Mouse (Mus musculus): ENCODE data around the gene Mapk8ip2. TPM values are rescaled to one million over a fixed set of nuclear protein-coding genes. Genes with fewer than 3 reads are reported as not detected.

Gene Mapk8ip2
- polyA plus RNA-seq, 1 experiment = not detected

GRCm38 (mm10) chr15:89475611-89476474 is 22.1 kb downstream of the Mapk8ip2 start:
- Histone ChIP-seq H3K27me3 (ENCODE audit: control insufficient read depth) (no peaks in the 10 kb centered on the region), H3K4me3 (replicated peaks) (peak overlapping the region; percentile 71), H3K9me3 (ENCODE audit: control insufficient read depth, low read length) (no peaks in the 10 kb centered on the region), H3K36me3 (ENCODE audit: control insufficient read depth) (no peaks in the 10 kb centered on the region; the same call in 1 of the 2 replicates), H3K4me1 (ENCODE audit: control insufficient read depth) (peaks cover 27% of the 10 kb centered on the region)
- no peak for TF ChIP-seq TAL1 (IDR thresholded peaks at IDR 0.05; ENCODE audit: low read length)
- TF ChIP-seq GATA1 (IDR thresholded peaks at IDR 0.05; ENCODE audit: low read length) = peak; percentile 51

- Histone ChIP-seq H3K4me1 (ENCODE audit: control insufficient read depth) (peaks cover 27% of the 10 kb centered on the region), H3K4me3 (replicated peaks) (peak overlapping the region; percentile 71), H3K36me3 (ENCODE audit: control insufficient read depth) (no peaks in the 10 kb centered on the region; the same call in 1 of the 2 replicates), H3K27me3 (ENCODE audit: control insufficient read depth) (no peaks in the 10 kb centered on the region), H3K9me3 (ENCODE audit: control insufficient read depth, low read length) (no peaks in the 10 kb centered on the region)
- TF ChIP-seq TAL1 (IDR thresholded peaks at IDR 0.05; ENCODE audit: low read length) (no peak), GATA1 (IDR thresholded peaks at IDR 0.05; ENCODE audit: low read length) (no peak)
Measured at GRCm38 (mm10) chr15:89476475-89476815, 22.7 kb downstream of the Mapk8ip2 start.

GRCm38 (mm10) chr15:89477091-89477491 is 23.4 kb downstream of the Mapk8ip2 start, which contains the start of gene Arsa:
Arsa (minus strand) TSS chr15:89477425.
- TF ChIP-seq GATA1 (IDR thresholded peaks at IDR 0.05; ENCODE audit: low read length) (no peak), TAL1 (IDR thresholded peaks at IDR 0.05; ENCODE audit: low read length) (no peak)
- H3K4me3 ChIP-seq (replicated peaks) = peak within 1 kb of the TSS; percentile 71
- peaks cover 27% of the 10 kb centered on the region for H3K4me1 ChIP-seq (ENCODE audit: control insufficient read depth)
- no peaks in the 10 kb centered on the region for H3K27me3 ChIP-seq (ENCODE audit: control insufficient read depth)
- no peaks in the 10 kb centered on the region; the same call in 1 of the 2 replicates for H3K36me3 ChIP-seq (ENCODE audit: control insufficient read depth)
- no peaks in the 10 kb centered on the region for H3K9me3 ChIP-seq (ENCODE audit: control insufficient read depth, low read length)

GRCm38 (mm10) chr15:89477806-89478205 is 24.1 kb downstream of the Mapk8ip2 start:
- TF ChIP-seq TAL1 (IDR thresholded peaks at IDR 0.05; ENCODE audit: low read length) (no peak), GATA1 (IDR thresholded peaks at IDR 0.05; ENCODE audit: low read length) (no peak)
- Histone ChIP-seq H3K9me3 (ENCODE audit: control insufficient read depth, low read length) (no peaks in the 10 kb centered on the region), H3K36me3 (ENCODE audit: control insufficient read depth) (no peaks in the 10 kb centered on the region; the same call in 1 of the 2 replicates), H3K4me1 (ENCODE audit: control insufficient read depth) (peaks cover 27% of the 10 kb centered on the region), H3K27me3 (ENCODE audit: control insufficient read depth) (no peaks in the 10 kb centered on the region), H3K4me3 (replicated peaks) (no peak overlapping the region)

GRCm38 (mm10) chr15:89478622-89479021 is 24.9 kb downstream of the Mapk8ip2 start:
- Histone ChIP-seq H3K9me3 (ENCODE audit: control insufficient read depth, low read length) (no peaks in the 10 kb centered on the region), H3K36me3 (ENCODE audit: control insufficient read depth) (no peaks in the 10 kb centered on the region; the same call in 1 of the 2 replicates), H3K27me3 (ENCODE audit: control insufficient read depth) (no peaks in the 10 kb centered on the region), H3K4me1 (ENCODE audit: control insufficient read depth) (peaks cover 27% of the 10 kb centered on the region), H3K4me3 (replicated peaks) (no peak overlapping the region)
- TF ChIP-seq GATA1 (IDR thresholded peaks at IDR 0.05; ENCODE audit: low read length) = no peak
- no peak for TF ChIP-seq TAL1 (IDR thresholded peaks at IDR 0.05; ENCODE audit: low read length)

GRCm38 (mm10) chr15:89480584-89480983 is 26.9 kb downstream of the Mapk8ip2 start:
- TF ChIP-seq TAL1 (IDR thresholded peaks at IDR 0.05; ENCODE audit: low read length) (no peak), GATA1 (IDR thresholded peaks at IDR 0.05; ENCODE audit: low read length) (no peak)
- Histone ChIP-seq H3K4me1 (ENCODE audit: control insufficient read depth) (peaks cover 16% of the 10 kb centered on the region), H3K27me3 (ENCODE audit: control insufficient read depth) (no peaks in the 10 kb centered on the region), H3K9me3 (ENCODE audit: control insufficient read depth, low read length) (no peaks in the 10 kb centered on the region), H3K36me3 (ENCODE audit: control insufficient read depth) (no peaks in the 10 kb centered on the region), H3K4me3 (replicated peaks) (no peak overlapping the region)

- TF ChIP-seq GATA1 (IDR thresholded peaks at IDR 0.05; ENCODE audit: low read length) (no peak), TAL1 (IDR thresholded peaks at IDR 0.05; ENCODE audit: low read length) (no peak)
- Histone ChIP-seq H3K4me3 (replicated peaks) (no peak overlapping the region), H3K4me1 (ENCODE audit: control insufficient read depth) (no peaks in the 10 kb centered on the region), H3K9me3 (ENCODE audit: control insufficient read depth, low read length) (no peaks in the 10 kb centered on the region), H3K36me3 (ENCODE audit: control insufficient read depth) (no peaks in the 10 kb centered on the region), H3K27me3 (ENCODE audit: control insufficient read depth) (peaks cover 5% of the 10 kb centered on the region)
Measured at GRCm38 (mm10) chr15:89488182-89488581, 34.5 kb downstream of the Mapk8ip2 start.

GRCm38 (mm10) chr15:89488611-89489117 is 35.0 kb downstream of the Mapk8ip2 start:
- no peaks in the 10 kb centered on the region for H3K36me3 ChIP-seq (ENCODE audit: control insufficient read depth)
- TF ChIP-seq GATA1 (IDR thresholded peaks at IDR 0.05; ENCODE audit: low read length) (no peak), TAL1 (IDR thresholded peaks at IDR 0.05; ENCODE audit: low read length) (no peak)
- no peak overlapping the region for H3K4me3 ChIP-seq (replicated peaks)
- no peaks in the 10 kb centered on the region for H3K4me1 ChIP-seq (ENCODE audit: control insufficient read depth)
- no peaks in the 10 kb centered on the region for H3K9me3 ChIP-seq (ENCODE audit: control insufficient read depth, low read length)
- peaks cover 5% of the 10 kb centered on the region for H3K27me3 ChIP-seq (ENCODE audit: control insufficient read depth)

- no peaks in the 10 kb centered on the region for H3K36me3 ChIP-seq (ENCODE audit: control insufficient read depth)
- peaks cover 36% of the 10 kb centered on the region for H3K27me3 ChIP-seq (ENCODE audit: control insufficient read depth)
- no peak overlapping the region for H3K4me3 ChIP-seq (replicated peaks)
- no peaks in the 10 kb centered on the region for H3K9me3 ChIP-seq (ENCODE audit: control insufficient read depth, low read length)
- no peak for TF ChIP-seq GATA1 (IDR thresholded peaks at IDR 0.05; ENCODE audit: low read length)
- TF ChIP-seq TAL1 (IDR thresholded peaks at IDR 0.05; ENCODE audit: low read length) = no peak
- peaks cover 18% of the 10 kb centered on the region for H3K4me1 ChIP-seq (ENCODE audit: control insufficient read depth)
Measured at GRCm38 (mm10) chr15:89494970-89495369, 41.3 kb downstream of the Mapk8ip2 start.
